Mouse (Mus musculus): ENCODE data around the gene Olfr815.

GRCm38 (mm10) chr10:129915497-129915896 is 9.8 kb upstream of the Olfr815 start, which contains the start of gene Olfr816:
- no peak for TF ChIP-seq EP300 (IDR thresholded peaks at IDR 0.05)
- no peak for TF ChIP-seq CTCF (IDR thresholded peaks at IDR 0.05)

Measured in lung, postnatal 0 days (tissue).